Mouse (Mus musculus) megakaryocyte, adult 5-6 weeks (primary cell): ENCODE results near the gene Adar. TPM values are rescaled to one million over a fixed set of nuclear protein-coding genes. Genes with fewer than 3 reads are reported as not detected.
A peak's percentile ranks its signal among the peaks of the same experiment; 100 is the strongest.

Experiments
- ATAC-seq: 2 replicates; pipeline ENCODE4 v1.8.0; 2016; ENCODE audit warnings: mild to moderate bottlenecking, inconsistent platforms; ENCODE audit not compliant: poor library complexity, severe bottlenecking
- total RNA-seq, 2 experiments: library from RNA; stranded (forward) in 1 of 2; stranded (reverse) in 1 of 2; fragments of 153-499, 151-499 nt in 1 of 2; fragments of 221-1000, 200-1000 nt in 1 of 2; gene quantifications; 2 replicates each; pipeline versions ENCODE4 v1.2.3 to v1.2.4; 2015 to 2017

The Adar gene
- total RNA-seq (2015) (34.9 and 36.0 TPM in 2 replicates), total RNA-seq (2017) (38.5 and 42.2 TPM in 2 replicates)

- ATAC-seq: peak; percentile 83
Observed at GRCm38 (mm10) chr3:89714359-89715206, at the start of gene Adar. Adar (plus strand) TSS chr3:89715022.

DNA sequence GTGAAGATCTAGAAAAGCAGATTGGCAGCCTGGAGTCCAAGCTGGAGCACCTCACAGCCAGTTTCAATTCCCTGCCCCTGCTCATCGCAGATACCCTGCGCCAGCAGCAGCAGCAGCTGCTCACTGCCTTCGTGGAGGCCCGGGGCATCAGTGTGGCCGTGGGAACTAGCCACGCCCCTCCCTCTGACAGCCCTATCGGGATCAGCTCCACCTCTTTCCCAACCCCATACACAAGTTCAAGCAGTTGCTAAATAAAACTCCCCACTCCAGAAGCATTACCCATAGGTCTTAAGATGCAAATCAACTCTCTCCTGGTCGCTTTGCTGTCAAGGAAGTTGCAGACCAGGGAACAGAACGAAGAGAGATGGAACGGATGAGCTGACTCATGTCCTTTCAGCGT lies 47.7 kb upstream of the Adar start:
- no peak for ATAC-seq

GRCm38 (mm10) chr3:89671334-89671733 lies 43.5 kb upstream of the Adar start:
- ATAC-seq: no peak

- ATAC-seq: peak; percentile 35
Observed at GRCm38 (mm10) chr3:89672573-89673317, 42.1 kb upstream of the Adar start.

DNA sequence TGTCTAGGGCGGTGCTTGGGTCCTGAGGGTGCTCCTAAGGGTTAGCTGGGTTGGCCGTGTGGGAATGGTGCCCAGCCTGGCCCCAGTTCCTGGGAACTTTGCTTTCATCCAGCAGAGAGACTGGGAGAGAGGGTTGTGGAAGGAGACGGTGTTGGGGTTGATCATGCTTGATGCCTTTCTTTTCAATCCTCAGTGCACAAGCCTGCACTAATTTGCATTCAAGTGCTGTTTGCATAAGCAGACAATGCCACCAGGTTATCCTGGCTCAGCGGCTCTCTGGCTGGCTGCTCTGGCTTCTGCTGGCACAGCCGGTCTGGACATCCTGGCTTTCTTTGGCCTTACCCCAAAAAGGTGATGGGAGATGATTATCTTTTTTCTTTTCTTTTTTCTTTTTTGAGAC lies 37.2 kb upstream of the Adar start:
- ATAC-seq: no peak

- ATAC-seq: no peak
Observed at GRCm38 (mm10) chr3:89686031-89686430, 28.8 kb upstream of the Adar start.

DNA sequence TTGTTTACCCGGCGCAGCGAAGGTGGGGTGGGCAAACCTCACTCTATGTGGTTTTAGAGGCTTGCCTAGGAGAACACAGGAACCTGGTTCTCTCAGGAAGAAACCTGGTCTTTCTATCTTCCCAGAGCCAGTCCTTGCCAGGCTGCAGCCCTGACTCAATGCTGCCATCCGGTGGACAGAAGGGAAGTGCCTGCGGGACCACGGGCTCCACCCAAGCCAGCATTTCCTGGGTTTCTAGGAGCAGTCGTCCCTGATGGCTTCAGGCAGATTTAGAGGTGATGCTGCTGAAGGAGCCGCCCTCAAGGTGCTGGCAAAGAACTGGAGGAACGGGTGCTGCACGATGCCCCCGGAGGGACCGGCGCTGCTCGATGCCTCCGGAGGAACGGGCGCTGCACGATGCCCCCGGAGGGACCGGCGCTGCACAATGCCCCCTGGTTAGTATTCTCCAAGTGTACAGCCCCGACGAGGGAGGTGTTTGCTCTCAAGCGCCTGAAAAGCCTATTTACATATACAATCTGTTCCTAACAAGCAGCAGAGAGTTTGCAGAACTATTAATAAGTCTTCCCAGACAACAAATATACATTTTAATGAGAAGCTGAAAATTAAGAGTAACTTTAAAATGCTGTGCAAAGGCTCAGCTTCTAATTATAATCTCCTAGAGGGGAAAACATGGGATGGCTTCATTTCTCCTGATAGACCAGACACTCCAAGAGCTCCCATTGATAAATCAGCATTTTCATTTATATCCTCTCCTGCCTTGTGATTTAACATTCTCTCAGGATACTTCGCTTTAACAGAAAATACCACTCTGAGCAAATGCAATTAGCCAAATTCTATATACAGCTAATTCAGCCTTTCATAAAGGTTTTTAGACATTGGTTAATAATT lies 25.9 kb upstream of the Adar start:
- ATAC-seq: peak; percentile 94

DNA sequence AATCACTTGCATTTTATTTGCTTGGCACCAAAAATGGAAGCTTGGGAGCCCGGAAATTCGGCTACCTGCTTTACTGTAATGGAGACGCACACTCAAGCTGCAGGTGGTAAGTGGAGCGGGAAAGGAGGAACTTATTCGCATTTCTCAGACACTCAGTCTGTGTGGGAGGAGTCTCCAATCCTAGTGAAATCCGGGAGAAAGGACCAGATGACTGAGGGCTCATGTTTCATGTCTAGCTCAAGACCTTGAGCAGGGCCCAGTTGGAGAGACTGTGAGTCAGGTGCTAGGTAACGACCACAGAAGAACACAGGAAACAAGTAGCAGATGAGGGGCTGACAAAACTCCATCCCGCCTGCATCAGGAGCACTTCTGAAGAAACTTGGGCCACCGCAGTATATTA lies 23.0 kb upstream of the Adar start:
- no peak for ATAC-seq

DNA sequence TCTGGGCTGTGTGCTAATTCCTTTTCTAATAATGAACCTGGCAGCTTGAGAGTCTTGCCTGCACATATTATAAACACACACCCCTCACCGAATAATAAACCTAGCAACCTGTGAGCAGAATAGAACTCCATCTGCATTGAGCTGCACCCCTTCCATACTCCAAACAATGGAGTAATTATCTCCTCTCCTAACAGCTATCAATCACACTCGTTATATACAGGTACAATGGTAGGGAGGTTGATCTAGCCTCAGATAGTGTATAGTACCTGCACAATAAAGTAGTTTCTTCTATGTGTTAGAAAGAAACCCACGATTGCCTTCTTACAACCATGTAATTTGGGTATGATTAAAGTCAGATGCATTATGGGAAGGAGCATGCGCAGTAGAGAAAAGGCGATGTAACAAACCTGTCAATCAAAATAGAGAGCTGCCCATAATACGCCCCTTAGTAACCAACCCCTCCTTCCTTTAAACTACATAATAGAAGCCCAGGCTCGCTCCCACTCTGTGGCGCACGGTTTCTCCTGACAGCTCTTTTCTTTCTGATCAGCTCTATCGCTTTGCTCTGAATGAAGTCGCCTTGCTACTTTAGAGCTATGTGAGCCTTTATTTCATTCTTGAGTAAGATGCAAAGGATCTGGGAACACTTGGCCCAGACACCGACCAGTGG lies 18.5 kb upstream of the Adar start:
- no peak for ATAC-seq

- no peak for ATAC-seq
Observed at GRCm38 (mm10) chr3:89698958-89699357, 15.9 kb upstream of the Adar start.

DNA sequence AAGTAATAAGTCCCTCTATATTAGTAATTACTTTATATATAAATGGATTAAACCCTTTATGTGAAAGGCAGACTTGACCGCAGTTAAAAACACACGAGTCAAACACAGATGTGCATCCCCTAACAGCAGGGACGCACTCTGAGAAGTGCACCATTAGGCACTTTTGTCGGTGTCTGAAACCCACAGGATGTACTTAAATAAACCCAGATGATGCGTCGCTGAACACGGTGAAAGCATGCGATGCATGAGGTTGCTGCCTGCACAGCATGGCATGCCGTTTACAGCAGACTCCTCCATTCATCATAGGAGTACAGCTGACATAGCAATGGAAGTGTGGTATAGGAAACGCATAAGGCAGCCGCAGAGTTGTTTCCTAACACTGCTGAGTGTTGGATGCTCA lies 14.4 kb upstream of the Adar start:
- no peak for ATAC-seq

DNA sequence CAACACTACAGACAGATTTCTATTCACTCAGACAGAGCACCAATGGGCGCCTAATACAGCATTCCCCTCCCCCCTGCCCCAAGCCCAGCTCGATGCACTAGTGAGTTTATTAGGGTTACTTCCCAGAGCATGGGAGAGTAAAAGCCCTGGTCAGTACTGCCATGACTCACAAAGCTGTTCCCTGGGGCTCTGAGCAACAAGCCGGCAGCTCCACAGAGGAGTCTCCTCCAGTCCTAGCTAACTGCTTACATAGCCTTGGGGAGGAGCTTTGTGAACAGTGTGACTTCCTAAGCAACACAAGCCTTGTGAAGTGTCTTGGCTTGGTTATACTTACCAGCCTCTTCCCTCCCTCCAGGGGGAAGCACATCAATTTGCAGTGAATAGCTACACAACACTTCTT lies 11.2 kb upstream of the Adar start:
- no peak for ATAC-seq

GRCm38 (mm10) chr3:89704064-89704463 lies 10.8 kb upstream of the Adar start:
- ATAC-seq: no peak

DNA sequence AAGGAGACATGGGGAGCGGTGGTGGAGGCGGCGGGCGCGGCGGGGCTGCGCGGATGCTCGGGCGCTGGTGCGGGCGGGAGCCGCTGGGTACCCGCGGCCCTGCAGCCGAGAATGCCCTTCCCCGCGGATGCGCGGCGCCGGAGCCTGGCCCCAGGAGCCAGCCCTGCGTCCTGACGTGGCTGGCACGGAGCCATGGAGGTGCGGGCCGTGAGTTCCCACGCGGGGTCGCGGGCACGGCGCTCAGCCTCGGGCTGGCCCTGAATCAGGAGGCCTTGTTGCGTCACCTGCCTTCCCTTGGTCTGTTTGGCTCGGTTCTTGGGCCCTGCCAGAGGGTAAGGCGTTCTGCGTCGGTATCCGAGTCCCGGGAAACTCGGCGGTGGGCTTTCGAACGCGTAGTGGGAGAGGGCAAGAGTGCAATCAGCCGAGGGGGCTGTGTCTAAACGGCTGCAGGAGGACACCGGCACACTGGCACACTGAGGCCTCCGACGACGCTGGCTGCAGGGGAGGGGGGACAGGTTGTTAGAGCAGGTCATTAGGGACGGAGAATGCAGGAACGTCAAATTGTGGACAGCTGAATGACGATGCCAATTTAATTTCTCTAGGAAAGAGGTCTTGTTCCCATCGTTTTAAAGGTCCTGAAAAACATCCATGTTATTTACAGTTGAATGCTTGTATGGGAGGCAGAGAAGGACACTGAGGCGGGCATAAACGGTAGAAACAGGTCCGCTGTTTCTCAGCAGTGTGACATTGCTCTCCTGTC lies 565 bp downstream of the Adar start:
- peak; percentile 38; the same call in 1 of the 2 replicates for ATAC-seq

GRCm38 (mm10) chr3:89715967-89716256 lies 1.1 kb downstream of the Adar start:
- ATAC-seq: no peak

DNA sequence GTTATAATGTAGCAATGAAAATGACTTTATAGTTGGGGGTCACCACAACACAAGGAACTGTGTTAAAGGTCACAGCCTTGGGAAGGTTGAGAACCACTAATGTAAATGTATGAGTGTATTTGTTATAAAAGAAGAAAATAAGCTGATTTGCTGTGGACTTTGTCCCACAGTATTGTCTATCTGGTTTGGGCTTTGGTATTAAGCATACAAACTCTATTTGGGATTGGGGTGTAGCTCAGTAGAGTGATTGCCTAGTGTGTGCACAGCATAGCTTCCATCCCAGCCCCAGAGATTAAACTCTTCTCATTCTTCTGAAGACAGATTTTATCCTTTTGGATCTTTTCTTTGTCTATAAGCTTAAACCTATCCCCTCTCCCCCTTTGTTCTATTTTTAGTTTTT lies 7.2 kb downstream of the Adar start:
- no peak for ATAC-seq

- ATAC-seq: no peak
Observed at GRCm38 (mm10) chr3:89723400-89724084, 8.7 kb downstream of the Adar start.

GRCm38 (mm10) chr3:89727028-89727427 lies 12.2 kb downstream of the Adar start:
- ATAC-seq: peak; percentile 78

GRCm38 (mm10) chr3:89728848-89729247 lies 14.0 kb downstream of the Adar start:
- ATAC-seq: no peak
